Mouse (Mus musculus): ENCODE data around the gene Tom1l2. TPM values are rescaled to one million over a fixed set of nuclear protein-coding genes. Genes with fewer than 3 reads are reported as not detected.

The Tom1l2 gene
- polyA plus RNA-seq, 1 experiment from 2014 or later = 24.1 TPM

- 57% methylated on average over 5 of the region's 5 CpGs for WGBS
- H3K36me3 ChIP-seq = no peaks in the 10 kb centered on the region
- no peak overlapping the region for H3K4me2 ChIP-seq
- H3K4me3 ChIP-seq (replicated peaks) = no peak overlapping the region
- H3K4me1 ChIP-seq = peaks cover 6% of the 10 kb centered on the region; the same call in 1 of the 2 replicates
- ATAC-seq (ENCODE audit: insufficient read depth, low FRiP score, low read depth) = 0 out of 2 replicates have a peak, but pooled peaks have one; percentile 24
- peak overlapping the region; percentile 70 for H3K27ac ChIP-seq
- H3K27me3 ChIP-seq (replicated peaks) = no peaks in the 10 kb centered on the region
- H3K9ac ChIP-seq = no peak overlapping the region
- no peaks in the 10 kb centered on the region for H3K9me3 ChIP-seq
These were observed 51.0 kb downstream of the Tom1l2 start for GRCm38 (mm10) chr11:60301588-60302208.

GRCm38 (mm10) chr11:60300318-60300717 lies 52.4 kb downstream of the Tom1l2 start:
- Histone ChIP-seq H3K4me2 (no peak overlapping the region), H3K27ac (peak overlapping the region; percentile 16; the same call in 1 of the 2 replicates), H3K4me3 (replicated peaks) (no peak overlapping the region), H3K27me3 (replicated peaks) (no peaks in the 10 kb centered on the region), H3K36me3 (no peaks in the 10 kb centered on the region), H3K4me1 (peaks cover 8% of the 10 kb centered on the region; the same call in 1 of the 2 replicates), H3K9ac (no peak overlapping the region), H3K9me3 (no peaks in the 10 kb centered on the region)
- no peak for ATAC-seq (ENCODE audit: insufficient read depth, low FRiP score, low read depth)
- 62% methylated on average over 3 of the region's 3 CpGs for WGBS

GRCm38 (mm10) chr11:60297772-60298171 lies 54.9 kb downstream of the Tom1l2 start:
- no peak overlapping the region for H3K4me3 ChIP-seq (replicated peaks)
- H3K27me3 ChIP-seq (replicated peaks) = no peaks in the 10 kb centered on the region
- WGBS = 73% methylated on average over 3 of the region's 3 CpGs
- no peak for ATAC-seq (ENCODE audit: insufficient read depth, low FRiP score, low read depth)
- no peak overlapping the region for H3K4me2 ChIP-seq
- H3K9me3 ChIP-seq = no peaks in the 10 kb centered on the region
- H3K9ac ChIP-seq = no peak overlapping the region
- no peak overlapping the region for H3K27ac ChIP-seq
- no peaks in the 10 kb centered on the region for H3K36me3 ChIP-seq
- peaks cover 22% of the 10 kb centered on the region for H3K4me1 ChIP-seq

- Histone ChIP-seq H3K27me3 (replicated peaks) (no peaks in the 10 kb centered on the region), H3K27ac (peak overlapping the region; percentile 46), H3K4me1 (peaks cover 31% of the 10 kb centered on the region), H3K9ac (no peak overlapping the region), H3K9me3 (no peaks in the 10 kb centered on the region), H3K36me3 (no peaks in the 10 kb centered on the region), H3K4me2 (no peak overlapping the region), H3K4me3 (replicated peaks) (no peak overlapping the region)
- 37% methylated on average over 5 of the region's 5 CpGs for WGBS
- ATAC-seq (ENCODE audit: insufficient read depth, low FRiP score, low read depth) = peak; percentile 72; the same call in 1 of the 2 replicates
These were observed 57.9 kb downstream of the Tom1l2 start for GRCm38 (mm10) chr11:60294630-60295313.

GRCm38 (mm10) chr11:60293683-60294629 lies 58.7 kb downstream of the Tom1l2 start:
- Histone ChIP-seq H3K4me3 (replicated peaks) (no peak overlapping the region), H3K4me2 (no peak overlapping the region), H3K27ac (peak overlapping the region; percentile 46; the same call in 1 of the 2 replicates), H3K4me1 (peaks cover 34% of the 10 kb centered on the region), H3K36me3 (no peaks in the 10 kb centered on the region), H3K9ac (no peak overlapping the region), H3K27me3 (replicated peaks) (no peaks in the 10 kb centered on the region), H3K9me3 (no peaks in the 10 kb centered on the region)
- 65% methylated on average over 6 of the region's 6 CpGs for WGBS
- no peak for ATAC-seq (ENCODE audit: insufficient read depth, low FRiP score, low read depth)

GRCm38 (mm10) chr11:60292718-60293117 lies 60.0 kb downstream of the Tom1l2 start:
- ATAC-seq (ENCODE audit: insufficient read depth, low FRiP score, low read depth) = peak; percentile 33; the same call in 1 of the 2 replicates

GRCm38 (mm10) chr11:60288980-60289379 lies 63.7 kb downstream of the Tom1l2 start:
- 34% methylated on average over 5 of the region's 5 CpGs for WGBS
- Histone ChIP-seq H3K4me3 (replicated peaks) (no peak overlapping the region), H3K4me1 (peaks cover 33% of the 10 kb centered on the region), H3K27me3 (replicated peaks) (no peaks in the 10 kb centered on the region), H3K9me3 (no peaks in the 10 kb centered on the region), H3K4me2 (no peak overlapping the region), H3K36me3 (no peaks in the 10 kb centered on the region), H3K9ac (no peak overlapping the region), H3K27ac (peak overlapping the region; percentile 16; the same call in 1 of the 2 replicates)
- no peak for ATAC-seq (ENCODE audit: insufficient read depth, low FRiP score, low read depth)

More at GRCm38 (mm10) chr11:60292718-60293117, 60.0 kb downstream of the Tom1l2 start:
- no peak overlapping the region for H3K9ac ChIP-seq
- no peak overlapping the region for H3K4me3 ChIP-seq (replicated peaks)
- H3K4me2 ChIP-seq = no peak overlapping the region
- H3K36me3 ChIP-seq = no peaks in the 10 kb centered on the region
- peaks cover 45% of the 10 kb centered on the region for H3K4me1 ChIP-seq
- no peaks in the 10 kb centered on the region for H3K27me3 ChIP-seq (replicated peaks)
- no peaks in the 10 kb centered on the region for H3K9me3 ChIP-seq
- 44% methylated on average over 2 of the region's 2 CpGs for WGBS
- H3K27ac ChIP-seq = no peak overlapping the region

- H3K4me1 ChIP-seq = peaks cover 30% of the 10 kb centered on the region
- no peak overlapping the region for H3K9ac ChIP-seq
- no peak for ATAC-seq (ENCODE audit: insufficient read depth, low FRiP score, low read depth)
- no peaks in the 10 kb centered on the region for H3K27me3 ChIP-seq (replicated peaks)
- H3K9me3 ChIP-seq = no peaks in the 10 kb centered on the region
- no peak overlapping the region for H3K27ac ChIP-seq
- H3K4me2 ChIP-seq = no peak overlapping the region
- 80% methylated on average over 4 of the region's 4 CpGs for WGBS
- no peak overlapping the region for H3K4me3 ChIP-seq (replicated peaks)
- H3K36me3 ChIP-seq = no peaks in the 10 kb centered on the region
These were observed 66.4 kb downstream of the Tom1l2 start for GRCm38 (mm10) chr11:60286311-60286710.

- H3K27me3 ChIP-seq (replicated peaks) = no peaks in the 10 kb centered on the region
- H3K27ac ChIP-seq = peak overlapping the region; percentile 23; the same call in 1 of the 2 replicates
- no peak overlapping the region for H3K9ac ChIP-seq
- H3K9me3 ChIP-seq = no peaks in the 10 kb centered on the region
- peak; percentile 70; the same call in 1 of the 2 replicates for ATAC-seq (ENCODE audit: insufficient read depth, low FRiP score, low read depth)
- peaks cover 17% of the 10 kb centered on the region for H3K4me1 ChIP-seq
- 52% methylated on average over 11 of the region's 11 CpGs for WGBS
- H3K4me2 ChIP-seq = no peak overlapping the region
- no peak overlapping the region for H3K4me3 ChIP-seq (replicated peaks)
- no peaks in the 10 kb centered on the region for H3K36me3 ChIP-seq
These were observed 72.0 kb downstream of the Tom1l2 start for GRCm38 (mm10) chr11:60280429-60281414.

- Histone ChIP-seq H3K4me3 (replicated peaks) (no peak overlapping the region), H3K36me3 (no peaks in the 10 kb centered on the region), H3K9ac (no peak overlapping the region), H3K9me3 (no peaks in the 10 kb centered on the region), H3K27ac (no peak overlapping the region), H3K4me2 (no peak overlapping the region), H3K27me3 (replicated peaks) (no peaks in the 10 kb centered on the region), H3K4me1 (peaks cover 17% of the 10 kb centered on the region)
- no peak for ATAC-seq (ENCODE audit: insufficient read depth, low FRiP score, low read depth)
- WGBS = 65% methylated on average over 5 of the region's 5 CpGs
These were observed 73.2 kb downstream of the Tom1l2 start for GRCm38 (mm10) chr11:60279483-60279882.

- peaks cover 25% of the 10 kb centered on the region for H3K4me1 ChIP-seq
- H3K4me3 ChIP-seq (replicated peaks) = no peak overlapping the region
- 52% methylated on average over 5 of the region's 5 CpGs for WGBS
- H3K36me3 ChIP-seq = no peaks in the 10 kb centered on the region
- no peak overlapping the region for H3K9ac ChIP-seq
- H3K4me2 ChIP-seq = no peak overlapping the region
- no peaks in the 10 kb centered on the region for H3K27me3 ChIP-seq (replicated peaks)
- no peaks in the 10 kb centered on the region for H3K9me3 ChIP-seq
- ATAC-seq (ENCODE audit: insufficient read depth, low FRiP score, low read depth) = no peak
- no peak overlapping the region for H3K27ac ChIP-seq
These were observed 74.9 kb downstream of the Tom1l2 start for GRCm38 (mm10) chr11:60277771-60278170.
